Mouse (Mus musculus): ENCODE measurements around the gene Prss16. TPM values are rescaled to one million over a fixed set of nuclear protein-coding genes. Genes with fewer than 3 reads are reported as not detected.

Gene Prss16
- total RNA-seq, 2 experiments from 2014 or later = not detected

DNA sequence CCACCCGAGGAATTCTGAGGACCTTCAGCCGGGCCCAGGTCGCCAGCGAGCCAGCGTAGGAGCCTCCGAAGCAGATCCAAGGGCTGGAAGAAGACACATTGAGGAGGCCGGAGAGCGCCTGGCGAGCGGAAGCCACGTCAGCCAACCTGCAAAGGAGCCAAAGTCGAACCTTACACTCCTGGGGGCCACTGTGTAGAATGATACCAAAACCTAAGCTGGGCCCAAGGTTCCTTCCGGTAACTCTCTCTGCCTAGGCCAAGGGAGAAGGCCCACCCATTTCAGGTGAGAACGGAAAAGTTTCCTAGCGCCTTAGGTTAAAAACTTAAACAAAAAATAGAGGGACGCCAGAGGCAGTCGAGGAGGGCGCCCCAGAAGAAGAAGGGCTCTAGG is 2.4 kb downstream of the Prss16 start:
- DNase-seq = no peak

DNA sequence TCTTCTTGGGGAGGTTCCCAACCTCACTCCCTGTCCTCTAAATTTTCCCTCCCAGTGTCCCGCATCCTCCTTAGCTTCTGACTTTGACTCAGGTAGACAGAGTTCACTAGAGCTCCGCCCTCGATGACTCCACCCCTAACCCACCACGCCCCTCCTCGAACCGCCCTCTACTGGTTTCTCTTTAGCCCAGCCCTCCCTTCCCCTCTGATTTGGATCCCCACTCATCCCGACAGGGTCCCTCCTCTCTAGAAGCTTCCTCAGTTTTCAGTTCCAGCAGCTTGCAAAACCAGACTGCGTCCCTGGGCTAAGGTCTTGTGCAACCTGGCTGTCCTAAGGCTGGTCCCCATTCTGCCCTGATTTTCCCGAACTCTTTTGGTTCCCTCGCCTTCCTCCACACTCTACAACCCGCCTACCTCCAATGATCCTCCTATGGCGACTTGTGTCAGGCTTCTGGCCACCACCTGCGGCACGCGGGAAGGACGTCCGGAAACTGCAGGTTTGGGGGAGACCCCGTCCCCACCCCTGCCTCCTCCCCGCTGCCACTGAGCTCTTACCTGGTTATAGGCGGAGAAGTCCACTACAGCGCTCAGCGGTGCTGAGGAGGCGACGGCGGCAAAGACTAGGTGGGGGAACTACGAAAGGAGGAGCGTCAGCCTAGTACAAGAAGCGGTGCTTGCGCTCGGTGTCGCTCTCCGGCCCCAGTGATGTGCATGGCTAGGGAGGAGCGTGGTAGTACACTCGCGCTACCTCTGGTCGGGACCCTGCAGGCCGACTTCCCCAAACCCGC is 3.0 kb downstream of the Prss16 start:
- no peak for DNase-seq

DNA sequence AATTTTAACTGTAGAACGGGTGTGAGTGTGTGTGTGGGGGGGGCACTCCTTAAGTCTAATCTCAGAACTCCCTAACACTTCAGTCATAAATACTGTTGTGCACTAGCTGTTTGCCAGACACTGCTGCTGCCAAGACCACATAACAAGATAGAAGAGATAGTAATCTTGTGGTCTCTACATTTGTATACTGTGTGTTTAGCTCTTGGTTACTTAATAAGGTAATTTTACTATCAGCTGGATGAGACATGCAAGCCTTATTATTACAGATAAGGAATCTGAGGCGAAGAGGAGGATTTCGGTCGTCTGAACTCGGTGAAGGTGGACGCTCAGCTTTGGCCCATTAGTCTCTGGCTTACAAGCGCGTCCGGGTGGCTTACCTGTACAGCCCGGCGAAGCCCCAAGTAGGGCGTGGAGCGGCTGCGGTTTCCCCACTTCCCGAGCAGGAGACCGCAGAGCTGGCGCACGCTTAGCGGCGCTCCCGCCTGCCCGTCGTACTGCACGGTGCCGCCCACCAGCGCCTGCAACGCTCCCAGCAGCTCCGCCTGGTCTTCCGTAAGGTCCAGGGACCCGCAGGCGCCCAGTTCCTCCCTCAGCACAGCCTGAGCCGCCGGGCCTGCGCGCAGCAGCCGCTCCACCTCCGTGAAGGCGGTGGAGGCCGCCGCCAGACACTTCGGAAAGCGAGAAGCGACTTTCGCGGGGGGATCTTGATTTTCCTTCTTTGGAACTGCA is 3.8 kb downstream of the Prss16 start:
- peak; percentile 27 for DNase-seq

DNA sequence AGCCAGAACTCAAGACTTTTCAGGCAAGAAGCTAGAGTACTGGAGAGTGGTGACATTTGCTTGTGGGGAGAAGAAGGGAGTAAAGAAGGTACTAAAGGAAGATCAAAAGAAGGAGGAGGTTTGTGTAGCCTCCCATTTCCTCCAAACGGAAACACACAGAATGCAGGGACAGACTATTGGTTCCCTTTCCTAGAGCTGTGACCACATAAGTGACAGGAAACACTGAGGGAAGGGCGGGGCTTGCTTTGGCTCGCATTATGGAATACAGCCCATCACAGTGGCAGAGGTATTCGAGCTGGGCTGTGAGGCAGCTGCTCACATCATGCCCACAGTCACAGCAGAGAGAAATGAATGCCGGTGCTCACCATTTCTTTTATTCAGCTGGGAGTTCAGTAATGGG is 7.7 kb downstream of the Prss16 start:
- no peak for DNase-seq

DNA sequence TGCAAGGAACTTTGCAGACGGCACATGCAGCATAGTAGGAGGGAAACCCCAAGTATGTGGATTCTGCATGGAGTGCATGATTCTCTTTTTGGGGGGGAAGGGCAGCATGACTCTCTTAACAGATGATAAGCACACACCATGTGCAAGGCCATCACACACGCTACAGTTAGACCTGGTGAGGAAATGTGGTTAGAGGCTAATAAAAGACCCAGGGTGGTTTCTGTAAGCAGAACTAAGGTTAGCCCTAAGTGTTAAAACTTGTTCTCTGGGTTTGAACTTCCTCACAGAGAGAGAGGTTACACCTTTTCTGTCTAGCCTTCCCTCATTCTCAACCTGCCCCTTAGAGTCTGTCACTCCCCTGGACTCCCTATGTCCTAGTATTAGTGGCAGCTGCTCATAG is 8.2 kb downstream of the Prss16 start:
- DNase-seq = no peak

DNA sequence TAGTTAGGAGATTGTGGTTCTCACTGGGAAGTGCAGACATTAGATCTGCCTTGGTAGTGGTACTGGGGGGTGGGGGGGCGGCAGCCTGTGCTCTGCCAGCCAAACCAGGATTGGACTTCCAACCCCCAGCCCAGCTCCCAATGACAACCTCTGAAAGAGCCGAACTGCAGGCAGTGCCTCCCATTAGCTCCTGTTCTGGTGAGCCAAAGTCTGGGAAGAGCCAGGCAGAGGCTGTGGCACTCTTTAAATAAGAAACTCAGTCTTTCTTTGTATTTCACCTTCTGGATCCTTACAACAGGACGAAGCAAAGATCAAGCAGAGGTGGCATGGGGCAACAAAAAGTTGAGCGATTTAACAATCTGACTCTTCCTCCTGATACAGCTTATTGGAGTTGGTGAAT is 10.4 kb downstream of the Prss16 start:
- DNase-seq = no peak

DNA sequence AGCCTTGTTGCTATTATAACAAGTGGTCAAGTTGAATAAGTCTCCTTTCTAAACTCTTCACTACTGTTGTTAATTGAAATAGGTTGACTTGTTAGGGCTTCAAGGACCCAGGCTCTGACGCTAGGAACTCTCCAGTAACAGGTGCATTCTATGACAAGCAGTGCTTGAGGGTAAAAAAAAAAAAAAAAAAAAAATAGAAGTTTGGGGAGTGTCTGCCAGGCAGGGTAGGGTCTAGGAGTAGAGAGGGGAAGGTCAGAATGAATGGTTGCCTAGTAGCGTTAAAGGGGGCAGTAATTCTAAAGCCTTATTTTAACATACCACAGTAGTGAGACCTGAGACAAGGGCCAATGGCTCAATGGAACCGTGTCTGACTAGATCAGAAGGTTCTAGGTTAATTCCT is 11.1 kb downstream of the Prss16 start:
- DNase-seq = no peak

DNA sequence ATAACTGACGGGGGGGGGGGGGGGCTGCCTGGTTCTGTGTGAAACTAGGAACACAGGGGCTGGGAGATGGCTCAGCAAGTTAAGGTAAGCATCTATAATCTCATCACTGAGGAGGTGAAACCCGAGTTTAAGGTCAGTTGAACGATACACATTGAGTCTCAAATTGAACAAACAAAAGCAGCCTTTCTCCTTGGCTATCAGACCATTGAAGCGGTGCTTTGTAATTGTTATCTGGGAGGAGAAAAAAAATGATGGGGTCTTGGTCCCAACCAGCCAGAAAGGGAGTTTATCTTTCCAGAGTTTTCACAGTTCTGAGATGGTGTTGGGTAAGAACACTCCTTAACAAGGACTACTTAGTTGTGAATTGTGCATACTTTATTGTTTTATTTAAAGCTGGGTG is 11.7 kb downstream of the Prss16 start:
- DNase-seq = no peak

DNA sequence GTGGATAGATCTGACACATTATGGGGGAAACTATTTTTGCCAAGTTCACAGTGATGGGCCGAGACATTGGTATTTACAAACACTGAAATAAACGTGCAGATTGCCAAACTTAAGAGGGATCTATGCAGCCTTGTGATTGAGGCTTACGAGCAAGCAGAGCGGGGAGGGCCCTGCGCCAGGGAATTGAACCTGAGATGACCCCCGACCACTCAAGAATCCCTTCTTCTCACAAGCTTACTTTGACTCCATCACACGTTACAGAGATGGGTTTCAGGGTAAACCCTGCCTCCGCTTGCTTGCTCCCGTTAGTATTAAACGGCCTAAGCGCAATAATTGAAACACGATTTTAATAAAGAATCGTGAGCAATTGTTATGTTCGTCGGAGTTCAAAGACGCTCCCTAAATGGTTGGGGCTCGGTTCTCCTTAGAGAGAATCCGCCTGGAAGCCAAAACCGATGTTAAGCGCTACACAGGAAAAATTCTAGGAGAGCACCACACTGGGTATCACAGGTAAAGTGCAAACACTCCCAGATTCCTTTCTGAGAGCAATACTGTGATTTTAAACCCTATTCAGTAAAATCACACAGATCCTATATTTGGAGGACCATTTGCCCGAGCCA is 12.2 kb downstream of the Prss16 start:
- no peak for DNase-seq

DNA sequence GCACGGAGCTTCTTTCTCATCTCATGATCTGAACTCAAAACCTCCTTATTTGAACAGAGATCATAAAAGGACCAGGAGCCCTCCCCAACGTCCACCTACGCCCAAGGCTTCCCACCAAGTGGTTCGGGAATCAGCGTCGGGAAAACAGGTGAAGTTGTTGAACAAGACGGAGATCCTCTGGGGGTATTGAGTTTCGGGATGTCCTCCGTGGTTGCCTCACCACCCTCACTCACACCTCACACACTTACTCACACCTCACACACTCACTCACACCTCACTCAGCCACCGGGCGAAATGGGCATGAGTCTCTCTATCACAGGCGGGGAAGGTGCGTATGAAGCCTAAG is 12.7 kb downstream of the Prss16 start:
- DNase-seq = no peak

DNA sequence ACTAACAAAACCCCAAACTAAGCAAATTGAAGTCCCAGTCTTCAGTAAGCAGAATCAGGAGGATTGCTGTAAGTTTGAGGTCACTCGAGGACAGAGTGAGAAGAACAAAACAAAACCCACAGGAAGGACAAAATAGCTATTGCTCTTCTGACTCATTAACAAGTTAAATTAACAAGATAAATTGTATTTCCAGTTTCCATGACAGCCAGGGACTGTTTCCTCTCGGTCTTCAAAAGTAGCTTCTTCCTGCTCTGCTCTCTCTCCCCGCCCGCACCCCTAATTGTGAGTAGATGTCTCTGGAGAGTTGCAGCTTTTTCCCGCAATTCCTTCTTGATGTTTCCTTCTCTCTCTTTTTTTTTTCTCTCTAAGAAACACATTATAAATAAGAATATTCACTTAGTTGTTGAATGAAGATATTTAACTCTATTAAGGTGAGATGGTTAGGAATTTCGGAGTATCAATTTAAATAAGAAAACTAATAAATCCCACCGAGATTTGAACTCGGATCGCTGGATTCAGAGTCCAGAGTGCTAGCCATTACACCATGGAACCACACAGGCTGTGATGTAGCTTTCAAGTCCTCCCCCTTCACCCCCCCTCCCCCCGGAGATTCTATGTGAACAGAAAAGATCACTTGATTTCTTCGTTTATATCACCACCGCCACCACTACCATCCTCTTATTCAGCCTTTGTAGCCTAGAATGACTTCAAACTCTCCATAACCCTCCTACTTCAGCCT is 13.3 kb downstream of the Prss16 start:
- no peak for DNase-seq

DNA sequence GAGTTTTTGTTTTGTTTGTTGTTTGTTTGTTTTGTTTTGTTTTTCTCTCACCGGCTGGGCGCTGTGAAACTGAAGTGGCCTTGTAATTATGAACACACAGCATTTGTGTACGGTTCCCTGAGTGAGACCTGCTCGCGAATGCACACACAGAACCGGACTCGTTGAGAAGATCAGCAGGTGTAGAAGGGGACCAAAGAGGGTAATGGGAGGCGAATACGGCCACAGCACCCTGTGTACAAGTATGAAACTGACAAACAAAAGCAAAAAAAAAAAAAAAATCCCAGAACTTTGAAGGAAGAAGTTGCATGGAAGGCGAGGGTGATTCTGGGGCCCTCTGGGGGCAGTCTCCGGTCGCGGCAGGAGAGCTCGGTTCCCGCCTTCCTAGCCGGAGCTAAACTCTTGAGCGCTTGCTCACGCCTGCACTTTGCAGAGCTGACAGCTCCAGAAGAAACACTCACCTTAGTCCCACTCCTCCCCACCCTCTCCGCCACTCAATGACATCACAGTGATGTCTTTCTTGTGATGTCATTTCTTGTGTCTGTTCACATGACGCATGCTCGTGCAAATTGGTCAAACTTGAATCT is 14.1 kb downstream of the Prss16 start:
- DNase-seq = no peak

DNA sequence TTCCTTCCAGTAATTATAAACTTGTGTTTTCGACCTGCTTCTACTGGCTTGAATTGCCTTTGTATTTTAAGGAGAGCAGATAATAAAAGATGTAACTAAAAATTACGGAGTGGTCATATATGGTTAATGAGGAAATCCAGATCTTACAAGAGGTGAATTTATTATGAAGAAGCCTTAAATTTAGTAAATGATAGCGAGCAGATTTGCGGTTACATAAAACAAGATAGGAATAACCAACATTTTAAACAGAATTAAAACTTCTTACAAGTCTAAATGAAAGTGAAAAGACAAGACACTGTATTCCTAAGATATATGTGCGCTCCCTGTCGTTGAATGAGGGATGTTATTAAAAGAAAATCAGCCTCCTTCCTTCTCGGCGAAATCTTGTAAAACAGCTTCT is 14.6 kb downstream of the Prss16 start:
- DNase-seq = no peak

DNA sequence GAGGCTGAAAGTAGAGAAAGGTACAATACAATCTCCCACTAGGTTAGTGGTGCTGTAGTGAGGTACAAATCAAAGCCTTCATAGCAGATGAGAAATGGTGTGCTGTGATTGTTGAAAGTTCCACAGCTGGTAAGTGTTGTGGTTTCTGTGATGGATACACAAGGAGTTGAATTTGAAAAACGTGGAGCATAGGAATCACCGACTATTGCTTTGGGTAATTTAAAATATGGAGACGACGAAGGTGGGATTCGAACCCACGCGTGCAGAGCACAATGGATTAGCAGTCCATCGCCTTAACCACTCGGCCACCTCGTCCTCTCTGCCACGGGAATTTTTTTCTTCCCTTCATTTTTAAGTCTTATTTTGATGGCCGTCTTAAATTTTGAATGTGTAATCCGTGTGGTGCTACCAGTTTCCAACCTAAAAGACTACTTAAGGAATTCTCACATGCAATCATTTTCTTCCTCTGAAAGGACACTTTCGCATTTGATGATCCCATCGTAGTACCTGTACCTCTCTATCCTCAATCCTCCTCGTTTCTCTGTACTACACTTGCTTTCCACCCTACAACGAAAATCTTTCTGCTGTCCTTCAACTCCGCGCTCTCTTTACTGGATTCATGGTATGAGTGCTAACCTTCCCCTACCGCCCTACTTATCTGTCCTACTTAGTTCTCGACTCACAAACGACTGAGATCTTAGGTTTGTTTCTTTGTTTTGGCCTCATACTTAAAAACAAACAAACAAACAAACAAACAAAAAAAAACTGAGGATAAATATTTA is 15.4 kb downstream of the Prss16 start:
- no peak for DNase-seq

DNA sequence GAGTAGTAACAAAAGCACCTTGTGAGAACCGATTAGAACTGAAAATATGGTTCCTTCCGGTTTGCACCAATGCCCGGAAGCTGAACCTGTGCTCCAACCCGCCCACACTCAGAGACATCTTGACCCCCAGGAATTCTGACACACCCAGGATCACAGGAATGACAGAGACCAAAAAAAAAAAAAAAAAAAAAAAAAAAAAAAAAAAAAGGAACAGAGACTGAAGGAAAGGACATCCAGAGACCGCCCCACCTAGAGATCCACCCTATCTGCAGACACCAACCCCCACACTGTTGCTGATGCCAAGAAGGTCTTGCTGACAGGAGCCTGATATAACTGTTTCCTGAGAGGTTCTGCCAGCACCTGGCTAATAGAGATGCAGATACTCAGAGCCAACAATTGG is 17.0 kb downstream of the Prss16 start:
- DNase-seq = no peak

DNA sequence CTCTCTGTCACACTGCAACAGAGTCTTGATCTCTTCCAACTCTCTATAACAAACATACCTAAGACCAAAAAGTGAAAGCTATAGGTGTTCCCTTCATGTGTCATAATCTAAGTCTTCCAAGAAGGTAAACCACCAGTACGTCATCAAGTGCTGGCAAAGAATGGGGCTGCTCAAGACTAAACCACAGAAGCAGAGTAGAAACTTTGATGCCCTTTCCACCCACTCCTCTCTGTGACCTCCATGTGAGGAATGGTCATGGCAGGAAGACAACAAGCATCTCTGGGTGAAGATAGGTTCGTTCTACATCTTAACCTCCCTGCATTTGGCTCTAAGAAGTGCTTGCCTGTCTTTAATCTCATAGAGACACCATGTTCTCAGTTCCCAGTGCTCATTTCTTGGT is 25.1 kb downstream of the Prss16 start:
- no peak for DNase-seq

DNA sequence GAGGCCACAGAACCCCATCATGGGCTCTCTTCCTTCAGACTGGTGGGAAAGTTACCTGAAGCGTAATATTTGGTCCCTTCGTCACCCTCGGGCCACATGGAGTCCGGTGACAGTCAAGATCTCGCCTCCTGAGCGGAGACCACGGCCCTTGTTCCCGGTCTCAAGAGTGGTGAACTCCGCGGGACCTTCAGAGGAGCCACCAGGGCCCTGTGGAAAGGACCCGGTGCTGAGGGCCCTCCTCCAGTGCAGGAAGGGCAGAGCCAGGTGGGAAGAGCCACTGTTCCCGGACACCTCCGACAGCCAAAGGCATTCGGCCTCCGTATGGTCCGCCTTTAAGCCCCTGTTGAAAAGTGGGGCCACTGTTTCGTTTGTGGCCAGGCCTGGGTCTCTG is 27.7 kb downstream of the Prss16 start:
- DNase-seq = no peak

DNA sequence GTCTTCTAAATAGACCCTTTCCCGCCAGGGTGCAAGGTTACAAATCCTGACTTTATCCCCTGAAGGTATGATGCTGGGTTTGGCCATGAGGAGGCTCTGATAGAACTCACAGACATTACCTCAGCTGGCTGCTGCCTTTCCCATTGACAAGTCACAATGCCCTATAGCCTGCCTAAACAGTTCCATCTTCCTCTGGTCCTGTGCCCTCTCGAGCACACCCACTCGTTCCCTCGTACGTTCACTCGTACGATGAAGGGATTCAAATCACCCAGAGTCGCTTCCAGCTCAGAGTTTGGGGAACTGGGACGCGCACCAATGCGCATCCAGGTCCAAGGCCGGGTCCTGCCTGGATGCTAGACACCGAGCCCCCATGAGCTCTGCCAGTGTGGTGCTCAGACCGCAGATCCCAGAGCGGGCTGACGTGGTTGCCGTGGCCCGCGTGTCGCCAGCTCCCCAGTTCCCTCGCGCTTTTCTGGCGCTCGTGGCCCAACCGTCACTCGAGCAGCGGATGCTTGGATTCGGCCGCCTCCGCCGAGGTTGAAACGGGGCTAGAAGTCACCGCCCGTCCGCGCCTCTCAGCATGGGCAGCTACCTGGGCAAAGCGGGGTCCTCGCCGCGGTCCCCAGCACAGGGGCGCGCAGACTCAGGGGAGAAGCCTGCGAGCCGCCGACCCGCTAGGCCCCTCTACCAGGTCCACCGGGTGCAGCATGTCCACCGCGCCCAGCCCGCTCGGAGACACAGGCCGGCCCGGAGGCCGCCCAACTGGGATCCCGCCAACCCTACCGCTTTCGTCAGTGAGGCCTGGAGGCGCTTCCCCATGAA is 28.4 kb downstream of the Prss16 start, which contains the start of gene Pom121l2:
Pom121l2 (plus strand) TSS at position 214 of the 822 bp plus-strand sequence.
- DNase-seq = peak; percentile 50

DNA sequence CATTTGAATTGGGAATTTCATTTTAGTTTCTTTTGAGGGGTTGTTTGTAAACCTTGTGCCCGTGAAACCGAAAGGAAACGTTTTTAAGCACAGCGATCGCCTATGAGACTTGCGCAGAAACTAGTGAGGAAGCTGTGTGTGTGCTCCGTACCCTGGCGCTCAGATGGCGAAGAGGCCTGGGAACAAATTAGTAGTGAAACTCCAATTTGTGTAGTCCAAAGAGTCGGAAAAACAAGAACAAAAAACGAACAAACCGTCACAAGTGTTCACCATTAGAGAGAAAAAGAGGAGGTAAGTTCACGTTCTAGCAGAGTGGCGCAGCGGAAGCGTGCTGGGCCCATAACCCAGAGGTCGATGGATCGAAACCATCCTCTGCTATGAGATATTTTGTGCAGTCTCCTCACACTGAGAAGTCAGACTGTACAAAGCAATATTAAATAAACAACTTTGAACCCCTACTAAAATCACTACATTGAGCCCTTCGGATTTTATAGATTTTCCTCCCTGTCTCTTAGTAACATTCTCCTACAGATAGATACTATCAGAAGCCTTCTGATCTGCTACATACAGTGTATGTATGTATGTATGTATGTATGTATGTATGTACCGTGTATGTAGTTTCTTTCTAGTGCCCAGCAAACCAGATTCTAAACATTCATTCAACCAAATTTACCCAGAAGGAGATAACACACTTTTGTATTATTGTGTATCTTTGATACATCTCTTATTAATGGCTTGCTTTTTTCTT is 34.6 kb downstream of the Prss16 start:
- peak; percentile 54 for DNase-seq

DNA sequence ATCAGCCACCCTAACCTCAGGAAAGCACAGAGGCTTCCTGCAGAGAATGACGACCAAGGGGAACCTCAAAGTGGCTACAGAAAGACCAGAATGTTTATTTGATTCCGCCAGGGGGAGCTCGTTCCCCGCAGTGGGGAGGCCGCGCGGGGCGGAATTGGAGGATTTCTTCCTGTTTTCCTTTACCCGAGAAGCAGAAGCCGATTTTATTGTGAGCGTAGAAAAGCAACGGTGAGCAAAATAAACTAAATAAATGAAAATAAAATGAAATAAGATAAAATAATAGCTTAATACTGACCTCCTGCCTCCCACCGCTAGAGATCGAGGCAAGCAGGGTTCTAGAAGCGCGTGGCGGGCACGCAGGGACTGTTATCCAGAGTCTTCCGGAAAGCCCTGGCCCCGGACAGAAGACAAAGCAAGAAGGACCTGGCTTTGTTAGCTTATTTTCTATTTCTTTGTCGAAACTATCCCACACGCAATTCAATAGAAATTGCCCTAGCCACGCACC is 35.3 kb downstream of the Prss16 start:
- peak; percentile 80 for DNase-seq

Measured in gastrocnemius, postnatal 25 days (tissue).